Mouse (Mus musculus) cerebellum, adult 9-11 months (tissue): ENCODE measurements around the gene Smyd2.

Experiments used
- DNase-seq: peaks from one replicate; pipeline ENCODE4 v3.0.0; 2022

Smyd2 gene

GRCm38 (mm10) chr1:189869651-189870270 lies 52.4 kb downstream of the Smyd2 start:
- DNase-seq, result no peak

- DNase-seq, result no peak
Observed at GRCm38 (mm10) chr1:189868036-189868435, 54.1 kb downstream of the Smyd2 start.

GRCm38 (mm10) chr1:189867497-189867896 lies 54.7 kb downstream of the Smyd2 start:
- DNase-seq, result no peak

GRCm38 (mm10) chr1:189867034-189867433 lies 55.1 kb downstream of the Smyd2 start:
- DNase-seq, result no peak

GRCm38 (mm10) chr1:189866621-189867020 lies 55.5 kb downstream of the Smyd2 start:
- no peak for DNase-seq

- DNase-seq, result no peak
Observed at GRCm38 (mm10) chr1:189864846-189865560, 57.2 kb downstream of the Smyd2 start.

- no peak for DNase-seq
Observed at GRCm38 (mm10) chr1:189864301-189864700, 57.9 kb downstream of the Smyd2 start.

GRCm38 (mm10) chr1:189863727-189864126 lies 58.4 kb downstream of the Smyd2 start:
- no peak for DNase-seq

- no peak for DNase-seq
Observed at GRCm38 (mm10) chr1:189860942-189861315, 61.2 kb downstream of the Smyd2 start.

GRCm38 (mm10) chr1:189860112-189860941 lies 61.8 kb downstream of the Smyd2 start:
- DNase-seq, result no peak

- DNase-seq, result no peak
Observed at GRCm38 (mm10) chr1:189858377-189858776, 63.8 kb downstream of the Smyd2 start.

GRCm38 (mm10) chr1:189855739-189856138 lies 66.4 kb downstream of the Smyd2 start:
- no peak for DNase-seq

GRCm38 (mm10) chr1:189854646-189855045 lies 67.5 kb downstream of the Smyd2 start:
- DNase-seq, result no peak

GRCm38 (mm10) chr1:189852456-189852855 lies 69.7 kb downstream of the Smyd2 start:
- no peak for DNase-seq

GRCm38 (mm10) chr1:189852051-189852450 lies 70.1 kb downstream of the Smyd2 start:
- DNase-seq, result no peak

GRCm38 (mm10) chr1:189849550-189849949 lies 72.6 kb downstream of the Smyd2 start:
- DNase-seq, result no peak

GRCm38 (mm10) chr1:189846319-189846718 lies 75.8 kb downstream of the Smyd2 start:
- no peak for DNase-seq

- DNase-seq, result no peak
Observed at GRCm38 (mm10) chr1:189834166-189834565, 88.0 kb downstream of the Smyd2 start.

- no peak for DNase-seq
Observed at GRCm38 (mm10) chr1:189833351-189833750, 88.8 kb downstream of the Smyd2 start.

- no peak for DNase-seq
Observed at GRCm38 (mm10) chr1:189830797-189831232, 91.3 kb downstream of the Smyd2 start.
